Mouse (Mus musculus) hindbrain, embryonic 15.5 days (tissue): Measurements from ENCODE around the gene Gm49387. TPM values are rescaled to one million over a fixed set of nuclear protein-coding genes. Genes with fewer than 3 reads are reported as not detected.

Experiments
- ATAC-seq: fragments of 200-750 bp; cut with Nextera tagmentation; 2 replicates; pipeline ENCODE4 v1.8.0; 2017; ENCODE audit warnings: low read depth, moderate number of reproducible peaks, moderate TSS enrichment; ENCODE audit not compliant: low FRiP score
- H3K27ac ChIP-seq: fragments of 300-500 bp; sonication (generic); replicated peaks from 2 replicates; pipeline ENCODE4 v1.5.1; 2015; ENCODE audit warnings: mild to moderate bottlenecking, inconsistent platforms
- H3K27me3 ChIP-seq: fragments of 300-500 bp; sonication (generic); 2 replicates; pipeline ENCODE4 v1.6.1; 2015; ENCODE audit warnings: control low read depth, inconsistent platforms
- H3K36me3 ChIP-seq: fragments of 300-500 bp; sonication (generic); 2 replicates; pipeline ENCODE4 v1.6.1; 2015; ENCODE audit warnings: control low read depth, inconsistent platforms
- H3K4me1 ChIP-seq: fragments of 300-500 bp; sonication (generic); replicated peaks from 2 replicates; pipeline ENCODE4 v1.6.1; 2015; ENCODE audit warnings: control low read depth, inconsistent platforms
- H3K4me2 ChIP-seq: fragments of 300-500 bp; sonication (generic); 2 replicates; pipeline ENCODE4 v1.6.1; 2015; ENCODE audit warnings: moderate library complexity, mild to moderate bottlenecking, inconsistent platforms
- H3K4me3 ChIP-seq: fragments of 300-500 bp; sonication (generic); 2 replicates; pipeline ENCODE4 v1.5.1; 2015; ENCODE audit warnings: mild to moderate bottlenecking, inconsistent platforms
- H3K9ac ChIP-seq: fragments of 300-500 bp; sonication (generic); 2 replicates; pipeline ENCODE4 v1.6.1; 2015; ENCODE audit warnings: inconsistent platforms
- H3K9me3 ChIP-seq: fragments of 300-500 bp; sonication (generic); 2 replicates; pipeline ENCODE4 v1.6.1; 2016; ENCODE audit warnings: control low read depth, inconsistent platforms
- WGBS: fragments of 180-500 bp; shearing (Covaris S2); methylation state at CpG from one replicate; pipeline ENCODE4 v1.1.7; 2015; 5-methylcytosine and 5-hydroxymethylcytosine counted together
- polyA plus RNA-seq: library from polyadenylated mRNA; unstranded; fragments of >200 nt; fragmentation: Nextera tagmentation; extraction: Ambion mirVana; gene quantifications from 2 replicates; pipeline ENCODE4 v1.2.1, GENCODE M21; 2015

The Gm49387 gene
- polyA plus RNA-seq, 1 experiment from 2014 or later = not detected

DNA sequence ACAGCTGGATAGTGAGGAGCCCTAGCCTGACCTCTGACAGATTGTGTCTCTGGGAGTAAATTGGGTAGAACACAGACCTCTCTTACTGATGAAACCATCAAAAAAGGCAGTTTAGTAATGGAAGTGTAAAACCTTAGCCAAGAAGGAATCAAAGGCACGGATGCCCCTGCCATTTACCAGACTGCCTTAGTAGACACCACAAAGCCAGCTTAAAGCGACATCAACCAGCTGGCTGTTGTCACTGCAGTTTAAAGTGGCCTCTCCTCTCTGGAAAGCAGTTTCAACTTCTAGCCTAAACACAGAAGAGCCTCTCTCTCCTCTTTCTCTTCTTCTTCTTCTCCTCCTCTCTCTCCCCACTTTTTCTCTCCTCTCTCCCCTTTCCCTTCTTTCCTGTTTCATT is 119.4 kb downstream of the Gm49387 start:
- no peak for ATAC-seq
- Histone ChIP-seq H3K27ac (no peak overlapping the region), H3K9ac (no peak overlapping the region), H3K4me2 (no peak overlapping the region), H3K27me3 (no peaks in the 10 kb centered on the region), H3K36me3 (no peaks in the 10 kb centered on the region), H3K9me3 (no peaks in the 10 kb centered on the region), H3K4me1 (no peaks in the 10 kb centered on the region), H3K4me3 (no peak overlapping the region)
- 84% methylated on average over 2 of the region's 2 CpGs for WGBS

- WGBS = 55% methylated on average over 3 of the region's 3 CpGs
- Histone ChIP-seq H3K4me3 (no peak overlapping the region), H3K4me1 (no peaks in the 10 kb centered on the region), H3K9me3 (no peaks in the 10 kb centered on the region), H3K36me3 (no peaks in the 10 kb centered on the region), H3K9ac (no peak overlapping the region), H3K27me3 (no peaks in the 10 kb centered on the region), H3K4me2 (no peak overlapping the region), H3K27ac (no peak overlapping the region)
- ATAC-seq = no peak
Measured at GRCm38 (mm10) chr14:31519165-31519564, 121.5 kb downstream of the Gm49387 start.

GRCm38 (mm10) chr14:31515895-31516294 is 124.8 kb downstream of the Gm49387 start:
- no peaks in the 10 kb centered on the region for H3K36me3 ChIP-seq
- 97% methylated on average over 2 of the region's 2 CpGs for WGBS
- H3K4me1 ChIP-seq = no peaks in the 10 kb centered on the region
- H3K9ac ChIP-seq = no peak overlapping the region
- no peak for ATAC-seq
- no peak overlapping the region for H3K4me2 ChIP-seq
- H3K27me3 ChIP-seq = no peaks in the 10 kb centered on the region
- H3K4me3 ChIP-seq = no peak overlapping the region
- no peak overlapping the region for H3K27ac ChIP-seq
- no peaks in the 10 kb centered on the region for H3K9me3 ChIP-seq

DNA sequence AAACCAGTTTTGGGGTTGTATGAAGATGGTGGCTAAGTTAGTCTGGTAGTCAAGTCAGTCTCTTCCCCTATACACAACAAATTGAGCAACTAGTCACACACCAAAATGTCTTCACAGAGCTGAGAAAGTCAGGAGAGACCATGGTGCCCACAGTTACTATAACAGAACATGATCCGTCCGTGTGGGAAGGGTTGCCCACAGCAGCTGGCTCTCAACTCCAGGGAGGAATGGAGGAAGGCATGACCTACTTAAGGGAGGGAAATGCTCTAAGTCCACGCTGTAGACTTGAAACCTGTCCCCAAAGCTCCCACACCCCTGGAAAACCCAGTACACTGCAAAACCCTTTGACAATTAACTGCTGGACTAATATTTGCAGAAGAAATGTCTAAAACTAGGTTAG is 130.4 kb downstream of the Gm49387 start:
- H3K27me3 ChIP-seq = no peaks in the 10 kb centered on the region
- no peak for ATAC-seq
- 81% methylated on average over 3 of the region's 3 CpGs for WGBS

GRCm38 (mm10) chr14:31509911-31510310 is 130.8 kb downstream of the Gm49387 start:
- H3K4me1 ChIP-seq = no peaks in the 10 kb centered on the region
- no peaks in the 10 kb centered on the region for H3K9me3 ChIP-seq
- H3K4me2 ChIP-seq = no peak overlapping the region
- no peak for ATAC-seq
- H3K9ac ChIP-seq = no peak overlapping the region
- no peak overlapping the region for H3K4me3 ChIP-seq
- WGBS = 95% methylated on average over 2 of the region's 2 CpGs
- peaks cover 44% of the 10 kb centered on the region for H3K36me3 ChIP-seq
- no peak overlapping the region for H3K27ac ChIP-seq
- no peaks in the 10 kb centered on the region for H3K27me3 ChIP-seq

More for the DNA sequence above, 130.4 kb downstream of the Gm49387 start:
- Histone ChIP-seq H3K4me2 (no peak overlapping the region), H3K4me3 (no peak overlapping the region), H3K9me3 (no peaks in the 10 kb centered on the region), H3K9ac (no peak overlapping the region), H3K27ac (no peak overlapping the region), H3K36me3 (peaks cover 40% of the 10 kb centered on the region), H3K4me1 (no peaks in the 10 kb centered on the region)

DNA sequence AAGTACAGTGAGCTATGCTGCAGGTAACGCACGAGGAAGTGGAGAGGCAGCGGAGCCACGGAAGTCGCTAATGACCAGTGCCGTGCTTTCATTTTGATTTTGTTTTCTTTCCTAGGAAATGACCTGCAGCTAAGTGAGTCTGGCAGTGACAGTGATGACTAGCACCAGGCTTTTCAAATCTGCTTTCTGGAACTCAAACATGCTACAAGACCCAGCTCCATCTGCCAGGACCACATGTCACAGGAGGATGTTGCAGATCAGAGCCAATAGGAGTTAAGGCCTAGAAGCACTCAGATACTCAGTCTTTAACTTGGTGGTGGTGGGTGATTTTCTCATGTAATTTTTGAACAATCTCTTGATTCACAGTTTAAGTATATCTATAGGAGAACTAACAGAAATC is 134.2 kb downstream of the Gm49387 start:
- H3K4me2 ChIP-seq = no peak overlapping the region
- no peaks in the 10 kb centered on the region for H3K4me1 ChIP-seq
- H3K27ac ChIP-seq = no peak overlapping the region
- H3K36me3 ChIP-seq = peaks cover 73% of the 10 kb centered on the region
- H3K27me3 ChIP-seq = no peaks in the 10 kb centered on the region
- ATAC-seq = no peak
- H3K4me3 ChIP-seq = no peak overlapping the region
- no peak overlapping the region for H3K9ac ChIP-seq
- H3K9me3 ChIP-seq = no peaks in the 10 kb centered on the region
- WGBS = 95% methylated on average over 6 of the region's 6 CpGs

GRCm38 (mm10) chr14:31503406-31503805 is 137.3 kb downstream of the Gm49387 start:
- H3K36me3 ChIP-seq = peaks cover 78% of the 10 kb centered on the region
- H3K4me2 ChIP-seq = no peak overlapping the region
- no peaks in the 10 kb centered on the region for H3K27me3 ChIP-seq
- H3K27ac ChIP-seq = no peak overlapping the region
- H3K4me3 ChIP-seq = no peak overlapping the region
- no peak for ATAC-seq
- WGBS = 92% methylated on average over 13 of the region's 13 CpGs
- no peak overlapping the region for H3K9ac ChIP-seq
- H3K9me3 ChIP-seq = no peaks in the 10 kb centered on the region
- H3K4me1 ChIP-seq = no peaks in the 10 kb centered on the region

Other genes with a start within 250 kb of the Gm49387 start
- 131 and 144 TPM in 2 replicates for gene Sh3bp5, start 204.8 kb downstream of the Gm49387 start, polyA plus RNA-seq
- gene Eaf1, start 146.5 kb downstream of the Gm49387 start, polyA plus RNA-seq = 8.1 and 9.8 TPM in 2 replicates
- gene Mettl6, start 145.8 kb downstream of the Gm49387 start, polyA plus RNA-seq = 37.9 and 43.9 TPM in 2 replicates
- 0.33 and 0.49 TPM in 2 replicates for gene Colq, start 49.5 kb downstream of the Gm49387 start, polyA plus RNA-seq
- gene Btd, start 150 bp upstream of the Gm49387 start, polyA plus RNA-seq = 18.9 and 19.1 TPM in 2 replicates
- 7.1 and 11.0 TPM in 2 replicates for gene Hacl1, start 408 bp upstream of the Gm49387 start, polyA plus RNA-seq
- gene Ankrd28, start 189.8 kb upstream of the Gm49387 start, polyA plus RNA-seq = 9.6 and 11.0 TPM in 2 replicates